Mouse (Mus musculus) forebrain, embryonic 11.5 days (tissue): ENCODE results near the gene Rad17. TPM values are rescaled to one million over a fixed set of nuclear protein-coding genes. Genes with fewer than 3 reads are reported as not detected.

Experiments used
- ATAC-seq: fragments of 200-750 bp; cut with Nextera tagmentation; replicated peaks from 2 replicates; pipeline ENCODE4 v1.8.0; 2017; ENCODE audit warnings: moderate TSS enrichment; ENCODE audit not compliant: low FRiP score
- DNase-seq: peaks from one replicate; pipeline ENCODE4 v3.0.0-alpha.2; 2017; ENCODE audit warnings: low spot score
- H3K27ac ChIP-seq: fragments of 300-500 bp; sonication (generic); 2 replicates; pipeline ENCODE4 v1.5.1; 2014; ENCODE audit warnings: low read depth, low read length
- H3K27me3 ChIP-seq: fragments of 300-500 bp; sonication (generic); 2 replicates; pipeline ENCODE4 v1.6.1; 2014; ENCODE audit warnings: mild to moderate bottlenecking, low read length, mixed read lengths; ENCODE audit not compliant: control insufficient read depth, insufficient read depth
- H3K36me3 ChIP-seq: fragments of 300-500 bp; sonication (generic); 2 replicates; pipeline ENCODE4 v1.6.1; 2014; ENCODE audit warnings: mild to moderate bottlenecking, low read length, moderate library complexity, mixed read lengths; ENCODE audit not compliant: control insufficient read depth, insufficient read depth
- H3K4me1 ChIP-seq: fragments of 300-500 bp; sonication (generic); replicated peaks from 2 replicates; pipeline ENCODE4 v1.6.1; 2014; ENCODE audit warnings: low read length, mixed read lengths; ENCODE audit not compliant: control insufficient read depth, insufficient read depth
- H3K4me2 ChIP-seq: fragments of 300-500 bp; sonication (generic); 2 replicates; pipeline ENCODE4 v1.6.1; 2014; ENCODE audit warnings: low read depth, mild to moderate bottlenecking, low read length, moderate library complexity, mixed read lengths; ENCODE audit not compliant: severe bottlenecking
- H3K4me3 ChIP-seq: fragments of 300-500 bp; sonication (generic); 2 replicates; pipeline ENCODE4 v1.5.1; 2014; ENCODE audit warnings: low read depth, low read length
- H3K9ac ChIP-seq: fragments of 300-500 bp; sonication (generic); 2 replicates; pipeline ENCODE4 v1.6.1; 2014; ENCODE audit warnings: low read length
- H3K9me3 ChIP-seq: fragments of 300-500 bp; sonication (generic); 2 replicates; pipeline ENCODE4 v1.6.1; 2016; ENCODE audit warnings: low read length, mixed read lengths; ENCODE audit not compliant: control insufficient read depth
- WGBS: fragments of 180-500 bp; shearing (Covaris S2); extraction: QIAGEN DNeasy Blood & Tissue Kit; methylation state at CpG from one replicate; pipeline ENCODE4 v1.1.7; 2014; 5-methylcytosine and 5-hydroxymethylcytosine counted together
- polyA plus RNA-seq: library from polyadenylated mRNA; unstranded; fragments of >200 nt; fragmentation: Nextera tagmentation; extraction: Ambion mirVana; gene quantifications from 2 replicates; pipeline ENCODE4 v1.2.1, GENCODE M21; 2014

Rad17 gene
- polyA plus RNA-seq, result 24.9 and 26.4 TPM in 2 replicates

GRCm38 (mm10) chr13:100650550-100651438, at the start of gene Rad17, which contains the start of gene Ak6:
Gene Rad17, minus strand, starts transcription at chr13:100651051.
Gene Ak6, plus strand, starts transcription at chr13:100650979.
- peaks cover 4% of the 10 kb centered on the region for H3K4me1 ChIP-seq
- no peaks in the 10 kb centered on the region for H3K27me3 ChIP-seq
- H3K9ac ChIP-seq, result peak within 1 kb of the TSS; percentile 93
- H3K9me3 ChIP-seq, result no peaks in the 10 kb centered on the region
- peak within 1 kb of the TSS; percentile 93 for H3K4me3 ChIP-seq
- H3K4me2 ChIP-seq, result peak within 1 kb of the TSS; percentile 85
- peak; percentile 96 for DNase-seq
- ATAC-seq, result peak; percentile 98
- WGBS, result under 1% methylated on average over 71 of the region's 73 CpGs
- H3K36me3 ChIP-seq, result no peaks in the 10 kb centered on the region; the same call in 1 of the 2 replicates
- H3K27ac ChIP-seq, result peak within 1 kb of the TSS; percentile 97

- ATAC-seq (no peak), DNase-seq (peak; percentile 2)
- Histone ChIP-seq H3K4me3 (no peak overlapping the region), H3K36me3 (peaks cover 12% of the 10 kb centered on the region; the same call in 1 of the 2 replicates), H3K4me2 (no peak overlapping the region), H3K9ac (no peak overlapping the region), H3K27ac (no peak overlapping the region), H3K9me3 (no peaks in the 10 kb centered on the region), H3K27me3 (no peaks in the 10 kb centered on the region), H3K4me1 (no peaks in the 10 kb centered on the region)
- 96% methylated on average over 10 of the region's 10 CpGs for WGBS
Observed at GRCm38 (mm10) chr13:100698866-100699265, 48.0 kb upstream of the Rad17 start.

GRCm38 (mm10) chr13:100697541-100697940, 46.7 kb upstream of the Rad17 start:
- H3K27ac ChIP-seq, result no peak overlapping the region
- no peaks in the 10 kb centered on the region for H3K9me3 ChIP-seq
- H3K36me3 ChIP-seq, result peaks cover 7% of the 10 kb centered on the region; the same call in 1 of the 2 replicates
- ATAC-seq, result no peak
- no peaks in the 10 kb centered on the region for H3K27me3 ChIP-seq
- DNase-seq, result peak; percentile 11
- no peak overlapping the region for H3K9ac ChIP-seq
- no peaks in the 10 kb centered on the region for H3K4me1 ChIP-seq
- no peak overlapping the region for H3K4me3 ChIP-seq
- no peak overlapping the region for H3K4me2 ChIP-seq
- 99% methylated on average over 3 of the region's 3 CpGs for WGBS

- WGBS, result 63% methylated on average over 7 of the region's 7 CpGs
- ATAC-seq (no peak), DNase-seq (no peak)
- Histone ChIP-seq H3K9ac (no peak overlapping the region), H3K27ac (no peak overlapping the region), H3K9me3 (no peaks in the 10 kb centered on the region), H3K36me3 (no peaks in the 10 kb centered on the region), H3K4me3 (no peak overlapping the region), H3K4me2 (no peak overlapping the region), H3K27me3 (no peaks in the 10 kb centered on the region), H3K4me1 (no peaks in the 10 kb centered on the region)
Observed at GRCm38 (mm10) chr13:100687513-100687912, 36.7 kb upstream of the Rad17 start.

GRCm38 (mm10) chr13:100684355-100684754, 33.5 kb upstream of the Rad17 start:
- H3K27me3 ChIP-seq, result no peaks in the 10 kb centered on the region
- H3K4me2 ChIP-seq, result no peak overlapping the region
- no peak overlapping the region for H3K4me3 ChIP-seq
- WGBS, result 75% methylated on average over 2 of the region's 2 CpGs
- ATAC-seq (no peak), DNase-seq (no peak)
- no peaks in the 10 kb centered on the region for H3K9me3 ChIP-seq
- H3K27ac ChIP-seq, result no peak overlapping the region
- H3K36me3 ChIP-seq, result no peaks in the 10 kb centered on the region
- H3K9ac ChIP-seq, result no peak overlapping the region
- no peaks in the 10 kb centered on the region for H3K4me1 ChIP-seq

- Histone ChIP-seq H3K27ac (no peak overlapping the region), H3K4me3 (no peak overlapping the region), H3K4me1 (no peaks in the 10 kb centered on the region), H3K27me3 (no peaks in the 10 kb centered on the region), H3K4me2 (no peak overlapping the region), H3K9me3 (no peaks in the 10 kb centered on the region), H3K9ac (no peak overlapping the region), H3K36me3 (no peaks in the 10 kb centered on the region)
- ATAC-seq, result no peak
- DNase-seq, result no peak
- 85% methylated on average over 2 of the region's 2 CpGs for WGBS
Observed at GRCm38 (mm10) chr13:100682837-100683236, 32.0 kb upstream of the Rad17 start.

- 89% methylated on average over 8 of the region's 8 CpGs for WGBS
- ATAC-seq (no peak), DNase-seq (no peak)
- no peak overlapping the region for H3K27ac ChIP-seq
- no peaks in the 10 kb centered on the region for H3K4me1 ChIP-seq
- H3K36me3 ChIP-seq, result no peaks in the 10 kb centered on the region
- H3K9ac ChIP-seq, result no peak overlapping the region
- H3K9me3 ChIP-seq, result no peaks in the 10 kb centered on the region
- H3K4me2 ChIP-seq, result no peak overlapping the region
- no peak overlapping the region for H3K4me3 ChIP-seq
- H3K27me3 ChIP-seq, result no peaks in the 10 kb centered on the region
Observed at GRCm38 (mm10) chr13:100681615-100682014, 30.8 kb upstream of the Rad17 start.

- H3K27ac ChIP-seq, result no peak overlapping the region
- H3K9me3 ChIP-seq, result no peaks in the 10 kb centered on the region
- 89% methylated on average over 15 of the region's 15 CpGs for WGBS
- no peak overlapping the region for H3K4me2 ChIP-seq
- ATAC-seq (no peak), DNase-seq (peak; percentile 42)
- no peaks in the 10 kb centered on the region for H3K27me3 ChIP-seq
- H3K36me3 ChIP-seq, result no peaks in the 10 kb centered on the region
- no peak overlapping the region for H3K9ac ChIP-seq
- H3K4me1 ChIP-seq, result no peaks in the 10 kb centered on the region
- no peak overlapping the region for H3K4me3 ChIP-seq
Observed at GRCm38 (mm10) chr13:100675936-100676635, 25.2 kb upstream of the Rad17 start.
